Mouse (Mus musculus) spleen, adult 18-20 months (tissue): ENCODE results near the gene Rbfox1.

Experiments used
- DNase-seq, 2 experiments: peaks; one replicate each; pipeline ENCODE4 v3.0.0; 2022; ENCODE audit warnings: mixed read lengths in 2 of 2

Rbfox1 gene

DNA sequence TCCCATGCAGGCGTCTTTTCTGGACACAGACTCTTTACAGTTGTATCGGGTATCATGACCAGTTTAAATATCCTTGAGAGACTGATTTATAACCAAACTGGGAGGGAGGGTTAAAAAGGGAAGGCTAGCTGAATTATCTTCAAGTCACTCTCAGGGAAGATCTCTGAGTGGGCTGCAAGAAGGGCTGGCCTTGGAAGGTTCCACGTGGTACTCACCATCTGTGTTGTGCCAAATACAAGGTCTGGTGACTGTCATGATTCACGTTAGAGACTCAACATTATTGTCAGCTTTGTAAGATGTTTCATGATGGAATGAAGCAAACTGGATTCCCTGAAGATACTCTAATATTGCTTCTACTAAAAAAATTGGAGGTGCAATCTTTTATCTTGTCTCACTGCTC, 847.5 kb downstream of the Rbfox1 start:
- no peak for DNase-seq

DNA sequence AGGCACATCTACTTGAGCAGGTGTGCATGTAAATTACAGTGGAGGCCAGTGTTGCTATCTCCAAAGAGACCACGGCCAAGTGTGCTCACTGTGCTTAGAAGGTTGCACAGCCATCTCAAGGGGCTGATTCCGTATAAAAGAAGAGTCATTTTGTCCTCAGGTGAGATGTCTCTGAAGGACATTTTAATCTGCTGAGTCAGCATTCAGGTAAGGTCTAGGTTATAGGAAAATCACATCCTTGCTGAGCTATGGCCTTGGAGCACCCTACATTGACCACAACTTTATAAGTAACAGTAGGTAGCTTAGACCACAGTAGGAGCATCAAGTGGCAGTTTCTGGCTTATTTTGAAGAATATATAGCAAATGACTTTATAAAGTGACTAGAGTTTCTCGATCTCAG, 848.3 kb downstream of the Rbfox1 start:
- no peak for DNase-seq

DNA sequence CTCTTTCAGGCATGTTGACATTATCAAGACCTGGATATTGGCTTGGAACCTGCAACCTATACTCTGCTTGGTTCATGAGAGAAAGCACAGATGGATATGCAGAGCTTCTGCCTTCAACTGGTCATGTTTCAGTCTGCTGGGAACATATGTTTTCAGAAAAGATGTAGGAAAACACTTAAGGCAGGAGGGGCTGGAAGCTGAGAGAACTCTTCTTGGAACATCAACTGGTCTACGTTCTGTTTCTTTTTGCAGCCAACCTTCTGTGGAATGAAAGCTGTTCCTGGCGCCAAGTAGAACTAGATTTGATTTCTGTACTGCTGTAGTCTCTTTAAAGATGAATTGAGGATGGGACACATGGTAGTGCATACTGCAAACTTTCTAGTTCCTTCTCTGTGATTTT, 851.4 kb downstream of the Rbfox1 start:
- DNase-seq: no peak

DNA sequence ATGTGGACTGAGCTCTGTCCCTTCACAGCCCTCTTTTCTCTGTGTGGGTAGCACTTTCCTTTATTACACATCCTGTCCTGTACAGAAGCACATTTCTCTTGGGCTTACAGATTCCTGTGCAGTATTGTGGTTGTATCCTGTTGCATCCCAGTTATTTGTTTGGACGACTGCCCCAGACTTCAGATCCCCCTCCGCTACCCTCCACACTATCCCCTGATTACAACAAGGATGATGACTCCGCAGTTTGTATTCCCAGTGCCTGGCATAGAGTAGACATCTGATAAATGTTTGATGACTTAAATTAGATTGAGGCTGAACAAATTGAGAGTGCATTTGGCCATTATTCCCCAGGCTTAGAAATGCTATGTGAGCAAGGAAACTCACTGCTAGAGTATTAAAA, 851.8 kb downstream of the Rbfox1 start:
- no peak for DNase-seq

DNA sequence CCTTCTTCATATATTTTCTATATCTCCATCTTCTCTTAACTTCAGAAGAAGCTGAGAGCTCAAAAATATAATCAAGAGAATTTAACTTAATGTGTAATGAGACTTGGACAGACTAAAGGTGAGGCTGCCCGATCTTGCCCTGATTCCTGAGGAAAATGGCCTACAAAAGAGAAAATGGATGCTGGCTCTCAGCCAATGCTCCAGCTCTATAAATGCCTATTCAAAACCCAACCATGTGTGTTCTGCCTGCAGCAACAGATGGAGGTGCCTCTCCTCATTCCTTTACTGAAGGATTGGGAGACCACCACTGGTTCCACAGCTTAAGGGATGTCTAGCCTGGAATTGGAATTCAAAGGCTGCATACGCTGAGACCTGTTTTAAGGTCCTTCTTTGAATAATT, 861.0 kb downstream of the Rbfox1 start:
- DNase-seq: no peak

DNA sequence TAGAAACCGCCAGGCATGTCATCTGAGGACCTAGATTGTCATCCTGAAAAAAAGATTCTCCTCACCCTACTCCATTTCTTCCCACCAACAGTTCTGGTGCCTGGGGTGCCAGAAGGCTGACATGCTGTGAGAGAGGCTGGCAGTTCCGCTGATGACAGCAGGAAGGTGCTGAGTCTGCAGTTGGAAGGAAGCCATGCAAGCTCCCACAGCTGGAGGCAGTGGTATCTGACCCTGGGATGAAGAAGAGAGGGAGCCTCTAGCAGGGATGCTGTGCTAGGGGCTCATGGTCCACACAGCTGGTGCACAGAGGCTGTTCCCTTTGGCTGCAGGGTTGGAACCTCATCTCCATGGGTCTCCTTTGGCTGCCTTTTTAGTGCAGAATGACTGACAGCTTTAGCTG, 865.3 kb downstream of the Rbfox1 start:
- DNase-seq: no peak

DNA sequence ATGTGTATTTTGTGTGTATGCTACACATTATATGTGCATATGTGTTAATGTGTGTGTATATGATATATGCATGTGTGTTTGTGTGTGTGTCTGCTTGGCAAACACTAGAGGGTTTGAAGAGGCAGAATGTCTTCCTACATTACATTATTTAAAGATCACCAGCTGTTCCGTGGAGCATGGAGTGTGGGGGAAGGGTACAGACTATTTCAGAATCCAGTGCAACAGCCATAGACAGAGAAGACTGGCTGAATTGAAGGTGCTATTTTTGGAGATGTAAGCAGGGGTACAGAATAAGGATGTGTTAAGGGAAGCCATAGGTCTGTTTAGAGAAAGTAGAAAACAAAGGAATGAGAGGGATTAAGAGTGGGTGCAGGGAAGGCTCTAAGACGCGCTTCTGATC, 869.7 kb downstream of the Rbfox1 start:
- no peak for DNase-seq

DNA sequence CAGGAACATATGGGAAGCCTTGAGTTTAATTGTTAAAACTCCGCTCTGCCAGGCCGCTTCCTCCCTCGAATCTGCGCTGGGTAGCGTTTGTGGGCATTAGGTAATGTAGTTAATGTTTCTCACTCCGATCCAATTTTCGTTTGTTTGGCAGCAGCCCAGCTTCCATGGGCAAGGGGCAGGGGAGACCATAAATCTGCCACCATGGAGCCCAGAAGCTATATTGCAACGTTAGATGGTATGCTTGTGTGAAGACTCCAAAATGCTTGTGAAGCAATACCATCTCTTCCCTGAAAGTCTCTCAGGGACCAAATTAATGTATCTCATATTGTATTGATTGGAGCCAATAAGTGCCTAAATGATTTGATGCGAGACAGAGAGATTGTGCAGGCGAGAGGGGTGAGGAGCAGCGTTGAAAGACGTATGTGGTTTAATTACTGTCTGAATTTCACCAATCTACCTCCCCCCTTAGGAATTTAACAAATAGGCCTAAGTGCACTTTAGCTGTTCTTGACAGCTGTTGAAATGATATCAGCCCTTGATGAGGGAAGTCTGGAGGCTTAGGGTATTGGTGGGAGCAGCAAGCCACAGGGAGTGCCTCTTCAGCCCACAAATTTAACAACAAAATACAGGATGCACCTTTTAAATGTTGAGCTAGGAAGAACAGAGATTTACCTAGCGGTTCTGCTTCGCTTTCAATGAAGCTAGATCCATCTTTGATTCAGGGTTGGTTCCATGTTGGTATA, 884.5 kb downstream of the Rbfox1 start:
- no peak for DNase-seq

DNA sequence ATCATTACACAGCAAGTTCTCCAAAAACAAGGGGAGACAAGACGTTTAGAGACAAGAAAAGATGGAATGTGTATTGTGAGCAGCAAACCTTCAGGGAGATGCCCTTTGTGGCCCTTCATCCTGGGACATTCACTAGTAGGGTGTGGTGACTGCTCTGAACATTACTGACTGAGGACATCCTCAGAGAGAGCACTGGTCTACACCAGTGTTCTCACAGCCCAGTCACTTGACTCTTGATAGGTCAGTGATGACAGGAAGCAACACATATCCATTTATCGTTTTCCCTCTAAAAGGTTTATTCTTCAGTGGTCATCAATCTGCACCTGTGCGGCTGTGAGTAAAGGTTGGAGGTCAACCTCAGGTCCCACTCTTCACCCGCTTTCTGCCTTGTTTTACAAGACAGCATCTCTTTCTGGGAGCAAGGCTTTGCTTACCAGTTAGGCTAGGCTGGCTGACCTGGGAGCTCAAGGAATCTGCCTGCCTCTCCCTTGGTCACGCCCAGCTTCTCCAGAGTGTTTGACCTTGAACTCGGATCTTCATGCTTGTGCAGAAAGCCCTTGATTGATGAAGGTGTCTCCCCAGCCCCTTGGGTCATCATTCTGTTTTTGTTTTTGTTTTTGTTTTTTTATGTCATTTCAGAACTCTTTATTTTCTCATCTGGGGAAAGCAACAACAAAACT, 892.5 kb downstream of the Rbfox1 start:
- no peak for DNase-seq

DNA sequence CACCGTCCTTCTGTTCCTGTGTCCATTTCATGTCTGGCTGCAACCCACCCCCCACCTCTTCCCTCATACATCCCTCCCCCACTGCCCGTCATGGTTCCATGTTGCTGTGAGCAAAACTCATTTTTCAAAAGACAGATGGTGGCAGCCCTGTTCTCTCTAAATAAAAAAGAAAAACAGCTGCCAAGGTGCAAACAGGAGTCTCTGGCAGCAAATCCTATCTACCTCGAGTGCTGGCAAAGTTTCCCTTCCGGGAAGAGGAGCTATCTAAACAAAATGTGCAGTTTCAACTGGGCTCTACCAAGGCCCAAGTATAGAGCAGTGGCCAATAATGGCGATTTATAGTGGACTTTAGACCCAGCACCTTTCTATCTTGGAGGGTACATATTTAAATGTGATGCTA, 899.0 kb downstream of the Rbfox1 start:
- DNase-seq: no peak

DNA sequence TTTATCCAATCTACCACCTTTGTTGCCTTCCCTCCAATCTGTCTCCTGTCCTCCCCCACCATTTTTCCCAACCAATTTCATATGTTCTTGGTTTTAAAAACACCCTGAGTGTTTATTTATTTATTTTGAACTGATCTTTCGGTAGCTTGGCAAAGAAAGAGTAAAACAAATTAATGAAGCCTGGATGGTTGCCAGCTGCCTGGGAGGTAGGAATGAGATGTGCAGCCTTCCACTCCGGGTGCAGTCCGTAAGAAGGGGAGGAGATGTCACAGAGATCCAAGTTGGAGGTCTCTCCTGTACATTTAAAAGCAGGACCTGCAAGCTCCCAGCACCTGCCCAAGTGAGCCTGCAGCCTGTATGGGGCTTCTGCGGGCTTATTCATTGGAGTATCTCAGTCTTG, 899.9 kb downstream of the Rbfox1 start:
- no peak for DNase-seq

DNA sequence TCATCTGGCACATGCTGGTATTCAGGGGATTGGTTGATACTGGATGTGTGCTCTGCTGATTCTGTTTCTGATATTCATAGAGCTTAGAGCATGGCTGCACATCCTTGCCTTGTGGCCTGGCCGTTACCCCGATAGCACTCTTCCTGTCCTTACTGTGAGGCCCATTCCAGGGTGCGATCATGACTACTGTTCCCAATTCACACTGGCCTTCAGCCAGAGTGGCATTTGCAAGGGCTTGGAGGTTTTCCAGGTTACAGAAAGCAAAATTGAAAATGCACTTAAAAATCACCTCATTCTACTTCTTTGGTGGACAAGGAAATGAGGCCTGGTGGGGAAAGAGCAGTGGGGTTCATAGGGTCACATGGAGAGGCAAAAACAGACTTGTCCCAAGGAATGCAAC, 906.1 kb downstream of the Rbfox1 start:
- DNase-seq: no peak

DNA sequence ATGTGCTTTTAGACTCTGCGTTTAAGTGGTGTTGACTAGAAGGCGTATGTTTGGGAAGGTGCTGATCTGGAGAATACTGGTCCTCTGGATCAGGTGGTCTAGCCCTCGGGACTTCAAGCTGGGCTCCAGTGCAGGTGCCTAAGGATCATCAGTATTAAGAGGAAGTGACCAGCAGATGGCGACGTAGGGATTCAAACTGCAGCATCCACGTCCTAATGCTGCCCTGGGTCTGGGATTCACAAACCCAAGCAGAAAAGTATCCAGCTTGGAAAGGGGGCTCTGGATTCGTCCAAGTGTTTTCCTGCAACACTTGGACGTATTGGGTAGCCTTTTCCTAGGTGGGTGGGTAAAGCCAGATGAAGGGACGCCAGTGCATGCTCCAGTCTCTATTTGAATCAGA, 906.5 kb downstream of the Rbfox1 start:
- no peak for DNase-seq

DNA sequence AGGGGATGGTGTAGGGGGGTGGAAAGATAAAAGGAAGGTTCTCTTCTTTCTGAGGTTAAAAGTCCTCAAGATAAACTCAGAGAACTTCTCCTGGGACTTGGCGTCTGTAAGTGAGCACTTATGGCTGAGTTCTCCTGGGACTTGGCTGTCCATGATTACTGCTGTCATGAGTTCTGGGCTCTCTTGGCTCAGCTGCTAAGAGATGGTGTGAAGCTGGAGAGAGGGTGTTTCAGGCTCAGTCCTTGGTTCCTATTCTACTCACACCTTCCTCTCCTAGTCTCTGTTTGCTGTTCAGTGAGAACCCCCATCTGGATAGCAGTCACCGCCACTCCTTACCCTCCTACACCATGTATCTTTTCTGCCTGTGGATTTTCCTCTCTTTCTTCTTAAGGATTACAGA, 921.1 kb downstream of the Rbfox1 start:
- no peak for DNase-seq

DNA sequence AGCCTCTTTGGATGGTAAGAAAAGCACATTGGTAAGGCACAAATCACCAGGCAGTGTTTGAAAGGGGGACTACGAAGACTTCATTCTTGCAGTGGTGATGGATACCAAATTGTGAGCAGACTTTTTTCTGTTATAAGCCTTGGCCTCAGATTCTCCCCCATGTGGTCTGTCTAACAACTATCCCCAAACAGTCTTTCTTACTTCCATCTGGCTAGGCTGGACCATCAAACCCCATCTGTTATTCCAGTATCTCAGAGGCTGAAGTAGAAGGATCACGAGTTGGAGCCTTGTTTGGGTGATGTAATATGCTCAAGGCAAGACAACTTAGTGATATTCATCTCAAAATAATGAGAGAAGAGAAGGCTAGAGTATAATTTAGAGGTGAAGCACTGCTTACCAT, 922.7 kb downstream of the Rbfox1 start:
- no peak for DNase-seq

DNA sequence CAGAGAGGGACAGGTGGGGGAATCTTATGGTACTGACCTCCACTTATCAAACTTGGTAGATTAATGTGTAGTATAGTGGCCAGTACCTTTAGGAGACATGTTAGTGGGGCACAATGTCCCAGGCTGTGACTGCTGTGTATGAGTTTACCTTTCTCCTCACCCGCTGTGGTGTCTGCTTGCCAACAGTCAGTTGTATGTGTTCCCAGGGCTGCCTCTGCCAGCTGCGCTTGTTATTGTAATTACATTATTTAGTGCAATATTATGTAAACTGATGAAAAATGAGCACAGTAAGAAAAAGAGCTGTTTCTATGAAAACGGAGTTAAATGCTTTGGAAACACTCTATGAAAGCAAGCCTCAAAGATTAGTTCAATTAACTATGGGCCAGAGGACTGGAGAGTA, 928.7 kb downstream of the Rbfox1 start:
- no peak for DNase-seq

DNA sequence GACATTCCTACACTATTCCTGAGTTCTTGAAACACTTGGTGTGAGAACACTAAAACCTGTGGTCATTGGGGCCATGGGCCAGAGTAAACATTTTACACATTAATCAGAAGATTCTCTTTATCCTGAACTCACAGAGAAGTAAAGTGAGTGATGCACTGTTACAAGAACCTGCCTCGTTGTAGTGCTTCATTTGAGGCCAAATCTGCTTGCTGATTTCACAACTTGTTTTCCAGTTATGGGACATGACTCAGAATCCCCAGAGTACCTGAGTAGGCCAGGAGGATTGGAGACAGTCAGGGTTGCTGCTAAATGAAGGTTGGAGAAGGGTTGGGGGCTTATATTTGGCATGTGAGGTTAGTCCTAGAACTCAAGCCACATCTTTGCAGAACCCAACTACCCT, 936.6 kb downstream of the Rbfox1 start:
- no peak for DNase-seq

DNA sequence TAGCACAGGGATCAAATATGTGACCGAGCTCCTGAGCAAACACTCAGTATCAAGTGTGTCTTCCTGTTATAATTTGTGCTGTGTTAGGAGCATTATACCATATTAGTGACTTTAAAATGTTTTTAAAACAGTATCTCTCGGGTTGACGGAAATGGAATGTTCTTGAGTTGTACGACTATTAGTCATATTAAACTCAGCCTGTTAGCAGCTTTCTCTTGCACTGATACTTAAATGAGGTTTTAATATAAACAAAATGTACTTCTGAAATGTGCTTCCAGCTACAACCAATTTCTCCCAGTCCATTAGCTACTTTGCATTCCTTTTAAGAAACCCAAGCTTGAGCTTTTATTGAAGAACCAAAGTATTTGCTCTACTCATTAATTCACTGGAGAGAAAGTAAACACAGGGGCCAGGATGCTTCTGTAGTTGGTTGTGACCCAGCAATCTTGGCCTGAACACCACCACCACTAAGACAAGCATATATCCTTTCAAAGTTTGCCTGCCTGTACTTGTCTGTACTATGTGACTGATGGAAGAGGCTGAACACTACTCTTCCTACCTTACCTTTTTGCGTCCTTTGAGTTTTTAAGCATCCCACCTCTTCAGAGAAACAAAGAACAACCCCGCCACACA, 944.9 kb downstream of the Rbfox1 start:
- DNase-seq: no peak

DNA sequence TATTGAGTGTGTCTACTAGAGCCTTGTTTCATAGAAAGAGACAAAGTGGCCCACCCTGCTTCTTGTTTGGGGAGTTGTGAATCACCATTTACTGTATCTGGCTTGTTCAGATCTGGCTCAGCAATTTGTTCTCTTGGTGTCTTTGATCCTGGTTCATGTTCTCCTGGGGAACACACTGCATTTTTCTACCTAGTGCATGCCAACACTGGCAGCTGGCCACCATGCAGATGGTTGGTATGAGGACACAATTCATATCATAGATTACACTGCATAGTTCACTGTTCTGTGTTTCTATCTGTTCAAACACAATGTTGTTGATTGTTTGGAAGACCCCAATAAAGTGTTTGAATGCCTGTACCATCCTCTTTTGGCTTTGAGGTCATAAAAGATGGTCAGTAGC, 948.3 kb downstream of the Rbfox1 start:
- no peak for DNase-seq

DNA sequence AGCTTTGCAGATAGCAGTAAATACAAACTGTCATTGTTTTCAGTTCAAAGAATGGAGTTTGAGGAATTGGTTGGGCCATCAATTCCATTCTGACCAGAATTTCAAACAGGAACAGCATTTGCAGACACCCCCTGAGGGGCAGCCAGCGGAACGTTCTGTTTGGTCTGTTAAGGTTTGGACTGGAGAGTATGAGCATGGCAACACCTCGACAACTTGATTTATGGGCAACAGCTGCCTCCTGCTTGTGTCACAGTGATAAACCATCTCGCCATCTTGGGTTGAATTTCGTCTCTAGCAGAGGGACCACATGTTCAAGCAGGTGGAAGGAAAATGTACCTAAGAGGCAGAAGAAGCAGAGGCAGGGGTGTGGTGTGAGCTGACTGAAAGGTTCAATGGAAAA, 949.9 kb downstream of the Rbfox1 start:
- no peak for DNase-seq

DNA sequence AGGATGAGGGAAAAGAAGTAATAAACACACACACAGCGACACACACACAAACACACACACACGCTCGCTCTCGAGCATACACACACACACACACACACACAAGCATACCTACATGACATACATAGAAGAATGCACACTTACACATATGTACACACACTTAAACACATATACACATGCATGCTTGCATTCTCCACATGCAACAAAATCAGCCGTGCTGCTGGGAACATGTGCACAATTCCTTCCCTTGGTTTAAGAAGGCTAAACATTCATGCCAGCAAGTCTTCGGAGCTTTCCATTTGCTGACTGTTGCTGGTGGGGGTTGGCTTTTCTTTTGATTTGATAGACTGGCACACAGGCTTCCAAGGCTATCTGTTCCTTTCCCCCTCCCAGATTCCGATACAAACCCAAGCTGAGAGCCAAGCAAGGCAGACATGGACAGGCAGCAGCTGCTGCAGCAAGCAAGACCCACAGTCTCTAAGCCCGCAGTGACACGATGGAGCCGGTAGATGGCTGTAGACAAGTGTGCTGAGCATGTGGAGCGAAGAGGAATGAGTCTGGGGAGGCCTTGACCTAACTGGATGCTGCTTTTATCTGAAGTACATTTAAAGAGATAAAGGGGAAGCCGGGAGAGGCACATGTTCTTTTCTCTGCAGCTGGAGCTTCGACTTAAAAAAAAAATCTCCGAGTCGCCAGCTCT, 954.3 kb downstream of the Rbfox1 start:
- no peak for DNase-seq

DNA sequence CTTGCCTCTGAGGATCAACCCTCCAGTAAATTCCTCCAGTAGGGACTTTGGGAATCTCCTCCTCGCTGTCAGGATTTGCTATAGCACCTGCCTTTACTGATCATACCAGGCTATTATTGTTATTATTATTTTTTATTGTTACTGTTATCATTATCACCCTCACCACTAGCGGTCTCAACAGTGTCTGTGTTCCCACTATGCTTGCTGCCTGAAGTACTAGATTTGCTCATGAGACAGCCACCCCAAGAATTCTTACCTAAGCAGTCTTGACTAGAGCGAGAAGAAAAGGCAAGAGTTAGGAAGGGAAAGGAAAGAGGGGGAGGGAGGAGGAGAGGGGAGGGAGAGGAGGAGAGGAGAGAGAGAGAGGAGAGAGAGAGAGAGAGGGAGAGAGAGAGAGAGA, 954.9 kb downstream of the Rbfox1 start:
- no peak for DNase-seq

DNA sequence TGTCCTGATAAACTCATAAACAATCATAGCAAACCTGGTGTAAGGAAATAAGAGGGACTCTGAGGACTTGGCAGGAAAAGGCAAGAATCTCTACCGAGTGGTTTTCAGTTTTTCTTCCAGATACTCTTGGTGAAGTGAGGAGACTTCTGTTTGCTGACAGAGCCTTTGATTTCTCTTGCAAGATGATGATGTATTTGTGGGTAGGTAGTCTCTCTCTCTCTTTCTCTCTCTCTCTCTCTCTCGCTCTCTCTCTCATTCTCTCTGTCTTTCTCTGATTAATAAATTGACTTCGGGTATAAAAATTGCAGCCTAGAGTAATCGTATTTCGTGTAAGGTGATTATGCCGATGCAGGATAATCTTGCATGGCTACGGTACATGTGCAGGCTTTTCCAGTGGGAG, 955.3 kb downstream of the Rbfox1 start:
- DNase-seq: no peak
